Mouse (Mus musculus): ENCODE results near the gene Syt16.

DNA sequence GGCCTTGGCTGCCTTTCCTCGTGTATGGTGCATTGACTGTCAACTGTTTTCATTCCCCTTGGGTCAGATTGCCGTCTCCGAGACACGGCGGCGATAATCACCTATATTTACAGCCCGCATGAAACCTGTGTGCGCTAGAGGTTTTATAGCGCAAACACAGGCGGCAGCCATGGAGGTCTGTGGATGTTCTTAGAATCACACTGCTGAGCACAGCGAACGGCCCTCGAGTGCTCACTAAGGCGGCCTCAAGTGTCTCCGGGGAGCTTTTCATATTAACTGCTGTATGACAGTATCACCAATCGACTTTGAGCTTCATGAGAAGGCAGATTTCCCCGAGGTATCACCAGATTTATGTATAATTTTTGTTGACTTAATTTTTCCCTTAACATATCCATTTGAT, 275.1 kb downstream of the Syt16 start:
- TF ChIP-seq CTCF (conservative IDR thresholded peaks at IDR 0.05; ENCODE audit: insufficient read depth, insufficient read length, low read depth, low read length) = no peak
- TF ChIP-seq POLR2A (IDR thresholded peaks at IDR 0.05; ENCODE audit: low read depth, low read length) = no peak

Measured in kidney, adult 2 months (tissue).